Mouse (Mus musculus) bone marrow, adult 2 months (tissue): ENCODE results near the gene Nrg4.

Experiments
- CTCF ChIP-seq: fragments of 200-500 bp; IDR thresholded peaks from 2 replicates; pipeline ENCODE4 v1.5.1; 2011; ENCODE audit warnings: low read length, control low read depth; ENCODE audit not compliant: control insufficient read depth, insufficient read depth
- POLR2A ChIP-seq: fragments of 200-500 bp; IDR thresholded peaks from 2 replicates; pipeline ENCODE4 v1.6.1; 2011; ENCODE audit warnings: low read depth, mild to moderate bottlenecking, control low read depth, low read length, borderline replicate concordance; ENCODE audit not compliant: control insufficient read depth

- no peak for TF ChIP-seq POLR2A
- TF ChIP-seq CTCF = no peak
Measured at GRCm38 (mm10) chr9:55344165-55344564, 17.5 kb upstream of the Nrg4 start.
